Mouse (Mus musculus) midbrain, embryonic 12.5 days (tissue): ENCODE measurements around the gene Tspan32. TPM values are rescaled to one million over a fixed set of nuclear protein-coding genes. Genes with fewer than 3 reads are reported as not detected.

Source experiments
- ATAC-seq: fragments of 200-750 bp; cut with Nextera tagmentation; 2 replicates; pipeline ENCODE4 v1.8.0; 2017; ENCODE audit warnings: low read depth, moderate TSS enrichment, moderate library complexity; ENCODE audit not compliant: low FRiP score
- H3K27ac ChIP-seq: fragments of 300-500 bp; sonication (generic); replicated peaks from 2 replicates; pipeline ENCODE4 v1.5.1; 2016; ENCODE audit warnings: mild to moderate bottlenecking
- H3K27me3 ChIP-seq: fragments of 300-500 bp; sonication (generic); 2 replicates; pipeline ENCODE4 v1.6.1; 2016; ENCODE audit warnings: mild to moderate bottlenecking
- H3K36me3 ChIP-seq: fragments of 300-500 bp; sonication (generic); 2 replicates; pipeline ENCODE4 v1.6.1; 2016
- H3K4me1 ChIP-seq: fragments of 300-500 bp; sonication (generic); 2 replicates; pipeline ENCODE4 v1.6.1; 2016
- H3K4me2 ChIP-seq: fragments of 300-500 bp; sonication (generic); replicated peaks from 2 replicates; pipeline ENCODE4 v1.6.1; 2016; ENCODE audit warnings: mild to moderate bottlenecking, moderate library complexity
- H3K4me3 ChIP-seq: fragments of 300-500 bp; sonication (generic); 2 replicates; pipeline ENCODE4 v1.5.1; 2016; ENCODE audit warnings: mild to moderate bottlenecking
- H3K9ac ChIP-seq: fragments of 300-500 bp; sonication (generic); replicated peaks from 2 replicates; pipeline ENCODE4 v1.6.1; 2016; ENCODE audit warnings: mild to moderate bottlenecking, moderate library complexity
- H3K9me3 ChIP-seq: fragments of 300-500 bp; sonication (generic); 2 replicates; pipeline ENCODE4 v1.6.1; 2016; ENCODE audit warnings: mild to moderate bottlenecking
- WGBS: fragments of 180-500 bp; shearing (Covaris S2); methylation state at CpG from one replicate; pipeline ENCODE4 v1.1.7; 2016; 5-methylcytosine and 5-hydroxymethylcytosine counted together
- polyA plus RNA-seq: library from polyadenylated mRNA; unstranded; fragments of >200 nt; fragmentation: Nextera tagmentation; extraction: Ambion mirVana; gene quantifications from 2 replicates; pipeline ENCODE4 v1.2.1, GENCODE M21; 2016

Gene Tspan32
- polyA plus RNA-seq, 1 experiment from 2014 or later, result 1.5 TPM

GRCm38 (mm10) chr7:143041138-143041822 lies 36.4 kb downstream of the Tspan32 start:
- H3K9me3 ChIP-seq, result no peaks in the 10 kb centered on the region
- H3K36me3 ChIP-seq, result no peaks in the 10 kb centered on the region
- H3K4me2 ChIP-seq, result no peak overlapping the region
- WGBS, result 83% methylated on average over 3 of the region's 3 CpGs
- ATAC-seq, result no peak
- no peaks in the 10 kb centered on the region for H3K27me3 ChIP-seq
- no peak overlapping the region for H3K9ac ChIP-seq
- H3K4me3 ChIP-seq, result no peak overlapping the region
- H3K27ac ChIP-seq, result no peak overlapping the region
- no peaks in the 10 kb centered on the region for H3K4me1 ChIP-seq

GRCm38 (mm10) chr7:143042089-143042488 lies 37.2 kb downstream of the Tspan32 start:
- Histone ChIP-seq H3K27ac (no peak overlapping the region), H3K4me3 (no peak overlapping the region), H3K9ac (no peak overlapping the region), H3K36me3 (no peaks in the 10 kb centered on the region), H3K9me3 (no peaks in the 10 kb centered on the region), H3K27me3 (no peaks in the 10 kb centered on the region), H3K4me1 (no peaks in the 10 kb centered on the region), H3K4me2 (no peak overlapping the region)
- WGBS, result 81% methylated on average over 3 of the region's 3 CpGs
- no peak for ATAC-seq

DNA sequence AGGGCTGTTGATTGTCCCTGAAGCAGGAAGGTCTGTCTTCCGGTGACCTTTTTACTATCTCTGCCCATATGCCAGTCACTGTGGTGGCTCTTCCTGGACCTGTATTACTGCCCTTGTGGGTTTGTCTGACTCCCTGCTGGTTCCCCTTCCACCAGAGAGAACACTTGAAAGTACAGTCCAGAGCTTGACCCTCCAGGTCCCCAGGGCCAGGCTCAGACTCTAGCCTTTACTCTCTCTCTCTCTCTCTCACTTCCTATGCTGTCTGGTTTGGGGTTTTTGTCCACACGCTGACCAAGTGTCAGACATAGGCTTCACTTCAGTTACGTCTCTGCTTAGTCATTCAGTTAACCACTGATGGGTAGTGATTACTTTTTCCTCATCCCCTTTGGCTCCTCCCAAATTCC lies 38.1 kb downstream of the Tspan32 start:
- H3K4me3 ChIP-seq, result no peak overlapping the region
- H3K9me3 ChIP-seq, result no peaks in the 10 kb centered on the region
- no peaks in the 10 kb centered on the region for H3K27me3 ChIP-seq
- H3K36me3 ChIP-seq, result no peaks in the 10 kb centered on the region
- no peak for ATAC-seq
- no peak overlapping the region for H3K4me2 ChIP-seq
- H3K4me1 ChIP-seq, result no peaks in the 10 kb centered on the region
- no peak overlapping the region for H3K27ac ChIP-seq
- no peak overlapping the region for H3K9ac ChIP-seq
- 91% methylated on average over 3 of the region's 3 CpGs for WGBS

DNA sequence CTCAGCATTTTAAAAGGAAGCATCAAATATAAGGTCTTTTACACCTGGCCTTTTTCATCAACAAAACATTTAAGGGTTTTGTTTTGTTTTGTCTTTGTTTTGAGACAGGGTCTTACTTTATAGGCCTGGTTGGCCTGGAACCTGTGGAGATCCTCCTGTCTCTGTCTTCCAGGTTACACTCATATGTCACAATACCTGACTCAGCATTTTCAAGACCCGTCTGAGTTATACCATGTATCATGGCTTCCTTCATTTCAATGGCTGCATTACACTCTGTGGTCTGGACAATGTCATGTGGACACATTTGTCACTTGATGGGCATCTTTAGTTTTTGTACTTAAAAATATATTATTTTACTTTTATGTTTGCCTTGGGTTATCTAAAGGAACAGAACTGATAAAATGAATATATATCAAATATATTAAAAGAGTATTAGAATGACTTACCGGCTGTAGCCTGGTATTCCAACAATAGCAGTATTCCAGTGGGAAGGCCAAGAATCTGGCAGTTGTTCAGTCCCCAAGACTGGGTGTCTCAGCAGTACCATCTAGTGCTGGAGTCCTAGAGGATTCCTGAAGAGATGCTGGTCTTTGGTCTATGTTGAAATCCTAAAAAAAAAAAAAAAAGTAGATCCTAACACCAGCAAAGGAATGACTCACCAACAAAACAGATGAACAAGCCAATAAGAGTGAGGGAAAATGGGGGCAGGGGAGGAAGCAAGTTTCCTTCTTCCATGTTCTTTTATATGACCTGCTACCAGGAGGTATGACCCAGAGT lies 39.4 kb downstream of the Tspan32 start:
- H3K27me3 ChIP-seq, result no peaks in the 10 kb centered on the region
- no peaks in the 10 kb centered on the region for H3K9me3 ChIP-seq
- no peak overlapping the region for H3K27ac ChIP-seq
- H3K4me1 ChIP-seq, result no peaks in the 10 kb centered on the region
- no peak for ATAC-seq
- 91% methylated on average over 2 of the region's 2 CpGs for WGBS
- H3K4me3 ChIP-seq, result no peak overlapping the region
- H3K4me2 ChIP-seq, result no peak overlapping the region
- no peaks in the 10 kb centered on the region for H3K36me3 ChIP-seq
- H3K9ac ChIP-seq, result no peak overlapping the region

DNA sequence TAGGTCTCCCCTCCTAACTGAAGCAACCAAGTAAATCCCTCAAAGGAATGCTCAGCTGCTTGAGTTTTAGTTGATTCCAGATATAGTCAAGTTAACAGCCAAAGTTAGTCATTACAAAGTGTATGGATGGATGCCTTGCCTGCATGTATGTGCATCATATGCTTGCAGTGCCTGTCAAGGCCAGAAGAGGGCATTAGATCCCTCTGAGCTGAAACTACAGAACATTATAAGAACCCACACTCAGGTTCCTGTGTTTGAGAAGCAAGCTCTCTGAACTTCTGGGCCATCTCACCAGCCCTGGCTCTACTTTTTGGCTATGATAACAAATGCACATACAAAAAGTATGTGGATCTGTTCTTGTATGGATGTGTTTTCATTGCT lies 40.0 kb downstream of the Tspan32 start:
- Histone ChIP-seq H3K4me2 (no peak overlapping the region), H3K27me3 (no peaks in the 10 kb centered on the region), H3K9ac (no peak overlapping the region), H3K4me3 (no peak overlapping the region), H3K9me3 (no peaks in the 10 kb centered on the region), H3K4me1 (no peaks in the 10 kb centered on the region), H3K36me3 (no peaks in the 10 kb centered on the region), H3K27ac (no peak overlapping the region)
- ATAC-seq, result no peak

- no peak overlapping the region for H3K9ac ChIP-seq
- H3K4me3 ChIP-seq, result no peak overlapping the region
- H3K4me1 ChIP-seq, result no peaks in the 10 kb centered on the region
- H3K4me2 ChIP-seq, result no peak overlapping the region
- H3K27ac ChIP-seq, result no peak overlapping the region
- no peaks in the 10 kb centered on the region for H3K27me3 ChIP-seq
- WGBS, result 87% methylated on average over 7 of the region's 7 CpGs
- H3K9me3 ChIP-seq, result no peaks in the 10 kb centered on the region
- H3K36me3 ChIP-seq, result no peaks in the 10 kb centered on the region
- no peak for ATAC-seq
Measured at GRCm38 (mm10) chr7:143046358-143046757, 41.5 kb downstream of the Tspan32 start.

DNA sequence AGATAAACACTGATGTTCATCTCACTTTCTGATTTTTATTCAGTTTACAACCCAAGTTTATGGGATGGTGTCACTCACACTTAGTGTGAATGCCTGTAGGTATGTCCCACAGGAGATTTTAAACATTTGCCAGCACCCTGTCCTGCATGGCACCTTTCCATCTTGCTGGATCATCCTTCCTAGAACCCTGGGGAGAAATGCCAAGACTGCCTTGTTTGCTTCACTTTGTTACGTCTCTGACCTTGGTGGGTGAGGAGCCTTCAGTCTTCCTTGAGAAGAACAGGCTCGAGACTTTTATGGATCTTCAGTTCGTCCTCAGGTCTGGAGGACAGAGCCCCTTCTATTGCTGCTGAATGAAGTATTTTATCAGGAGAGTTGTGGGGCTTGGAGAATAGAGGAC lies 44.5 kb downstream of the Tspan32 start:
- Histone ChIP-seq H3K27me3 (no peaks in the 10 kb centered on the region; the same call in 1 of the 2 replicates), H3K4me1 (peaks cover 13% of the 10 kb centered on the region)
- ATAC-seq, result no peak

DNA sequence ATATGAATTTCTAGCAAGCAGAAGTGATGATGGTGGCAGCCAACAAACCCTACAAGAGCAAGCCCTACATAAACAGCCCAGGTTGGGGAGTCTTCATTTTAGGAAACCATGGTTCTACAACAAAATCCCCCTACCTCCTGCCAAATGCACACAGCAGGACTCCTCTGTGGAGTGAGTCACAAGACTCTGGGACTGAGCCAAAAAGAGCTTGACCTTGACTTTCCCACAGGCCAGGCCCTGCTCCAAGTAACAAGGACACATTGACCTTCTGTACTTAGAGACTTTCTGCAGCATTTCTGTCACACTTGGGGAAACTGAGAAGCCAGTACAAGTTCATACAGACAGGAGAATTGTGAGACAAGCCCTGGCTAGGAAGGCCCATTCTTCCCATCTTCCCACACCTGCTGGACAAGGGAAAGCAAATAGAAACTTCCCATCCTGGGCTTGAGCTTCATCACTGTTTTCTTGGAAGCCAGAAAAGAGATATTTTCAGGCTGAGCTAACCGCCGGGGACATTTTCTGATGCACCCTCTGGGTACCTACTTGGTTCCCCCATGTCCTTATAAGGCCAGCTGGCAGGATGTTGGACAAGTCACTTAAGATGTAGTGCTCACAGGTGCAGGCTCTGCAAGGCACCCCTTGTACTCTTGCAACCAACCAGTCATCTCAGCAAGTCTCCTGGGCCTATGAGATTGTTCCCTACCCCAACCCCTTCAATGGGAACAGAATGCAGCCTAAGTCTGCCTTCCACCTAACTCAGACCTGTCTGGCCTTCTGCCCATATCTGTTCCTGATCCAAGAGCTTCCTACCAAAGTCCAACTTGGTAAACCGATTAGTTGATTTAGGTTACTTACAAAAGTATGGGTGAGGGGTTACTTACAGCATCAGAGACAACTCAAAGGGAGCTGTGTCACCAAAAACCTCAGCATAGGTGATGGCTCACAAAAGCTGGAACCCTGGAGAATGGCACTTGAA lies 45.3 kb downstream of the Tspan32 start:
- Histone ChIP-seq H3K4me3 (no peak overlapping the region), H3K4me2 (no peak overlapping the region), H3K4me1 (peaks cover 21% of the 10 kb centered on the region), H3K36me3 (0 out of 2 replicates have a peak, but pooled peaks cover 1% of the 10 kb centered on the region), H3K9me3 (no peaks in the 10 kb centered on the region), H3K9ac (no peak overlapping the region), H3K27me3 (no peaks in the 10 kb centered on the region; the same call in 1 of the 2 replicates), H3K27ac (no peak overlapping the region)
- WGBS, result 98% methylated on average over 3 of the region's 3 CpGs
- ATAC-seq, result no peak

More for the DNA sequence above, 44.5 kb downstream of the Tspan32 start:
- Histone ChIP-seq H3K9me3 (no peaks in the 10 kb centered on the region), H3K27ac (no peak overlapping the region), H3K36me3 (no peaks in the 10 kb centered on the region), H3K4me3 (no peak overlapping the region), H3K4me2 (no peak overlapping the region), H3K9ac (no peak overlapping the region)
- WGBS, result 84% methylated on average over 3 of the region's 3 CpGs

- ATAC-seq, result no peak
Measured at GRCm38 (mm10) chr7:143051316-143051715, 46.5 kb downstream of the Tspan32 start.

DNA sequence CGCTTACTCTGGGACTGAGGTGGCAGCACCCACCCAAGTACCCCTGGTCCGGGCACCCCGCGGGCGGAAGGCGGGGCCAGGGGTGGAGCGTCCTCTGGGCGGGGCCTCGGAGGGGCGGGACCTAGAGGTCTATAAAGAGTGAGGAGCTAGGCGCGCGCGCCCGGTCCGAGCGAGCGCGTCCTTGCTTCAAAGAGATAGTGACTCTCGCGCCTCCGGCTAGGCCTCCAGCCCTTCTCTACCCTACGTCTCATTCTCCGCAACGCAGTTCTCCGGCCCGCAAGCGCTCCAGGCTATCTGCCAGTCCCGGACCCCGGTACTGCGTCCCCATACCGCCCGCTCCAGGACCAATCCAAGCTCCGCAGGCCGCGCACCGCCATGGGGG lies 47.8 kb downstream of the Tspan32 start, which contains the start of gene Cd81:
TSS of gene Cd81 (plus strand) at position 114 of the 382 bp plus-strand sequence.
- Histone ChIP-seq H3K27ac (peak within 1 kb of the TSS; percentile 72), H3K9ac (peak within 1 kb of the TSS; percentile 88), H3K27me3 (no peaks in the 10 kb centered on the region; the same call in 1 of the 2 replicates), H3K9me3 (no peaks in the 10 kb centered on the region), H3K36me3 (peaks cover 12% of the 10 kb centered on the region; the same call in 1 of the 2 replicates), H3K4me2 (peak within 1 kb of the TSS; percentile 92), H3K4me1 (peaks cover 28% of the 10 kb centered on the region), H3K4me3 (peak within 1 kb of the TSS; percentile 86)
- under 1% methylated on average over 37 of the region's 37 CpGs for WGBS
- ATAC-seq, result peak; percentile 91

More at GRCm38 (mm10) chr7:143051316-143051715, 46.5 kb downstream of the Tspan32 start:
- Histone ChIP-seq H3K9me3 (no peaks in the 10 kb centered on the region), H3K4me2 (no peak overlapping the region), H3K9ac (no peak overlapping the region), H3K36me3 (0 out of 2 replicates have a peak, but pooled peaks cover 4% of the 10 kb centered on the region), H3K4me1 (peaks cover 28% of the 10 kb centered on the region), H3K27ac (no peak overlapping the region), H3K27me3 (no peaks in the 10 kb centered on the region; the same call in 1 of the 2 replicates), H3K4me3 (no peak overlapping the region)
- WGBS, result 75% methylated on average over 2 of the region's 2 CpGs

GRCm38 (mm10) chr7:143053008-143053899 lies 48.4 kb downstream of the Tspan32 start:
- Histone ChIP-seq H3K27me3 (no peaks in the 10 kb centered on the region; the same call in 1 of the 2 replicates), H3K9me3 (no peaks in the 10 kb centered on the region), H3K4me2 (peak overlapping the region; percentile 92), H3K4me1 (peaks cover 28% of the 10 kb centered on the region), H3K36me3 (peaks cover 12% of the 10 kb centered on the region; the same call in 1 of the 2 replicates), H3K27ac (peak overlapping the region; percentile 72), H3K4me3 (peak overlapping the region; percentile 86), H3K9ac (peak overlapping the region; percentile 88)
- 0% methylated on average over 45 of the region's 46 CpGs for WGBS
- ATAC-seq, result peak; percentile 68
